Mouse (Mus musculus): Measurements from ENCODE around the gene Hmgn3. TPM values are rescaled to one million over a fixed set of nuclear protein-coding genes. Genes with fewer than 3 reads are reported as not detected.

Hmgn3 gene
- total and polyA plus RNA-seq, 3 experiments = not detected

DNA sequence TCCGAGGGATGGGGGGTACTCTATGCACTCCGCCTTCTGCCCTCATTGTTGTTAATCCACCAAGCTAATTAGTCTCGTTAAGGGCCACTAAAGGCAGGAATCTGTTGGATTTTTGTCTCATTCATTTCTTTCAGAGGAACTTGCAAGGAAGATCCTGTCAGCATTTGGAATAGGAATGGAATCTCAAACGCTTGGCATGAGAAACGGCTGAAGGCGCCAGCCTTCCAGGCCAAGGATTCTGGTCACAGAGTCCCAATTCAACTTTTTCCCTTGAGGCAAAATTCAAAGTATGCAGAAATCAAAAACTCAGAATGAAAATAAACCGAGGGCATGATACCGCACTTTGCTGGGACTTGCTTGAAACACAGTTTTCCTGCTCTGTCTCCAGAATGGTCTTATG, 48.7 kb downstream of the Hmgn3 start:
- Histone ChIP-seq H3K36me3 (ENCODE audit: control insufficient read depth in 1 of 2, insufficient read depth in 2 of 2, low read length in 2 of 2) (no peaks in the 10 kb centered on the region), H3K4me3 (ENCODE audit: control insufficient read depth in 1 of 2, insufficient read depth in 1 of 2, low read depth in 2 of 2, low read length in 2 of 2) (no peak overlapping the region), H3K9ac (ENCODE audit: control insufficient read depth, low read depth, low read length, poor library complexity, severe bottlenecking) (no peak overlapping the region), H3K27me3 (ENCODE audit: control insufficient read depth in 1 of 2, insufficient read depth in 2 of 2, low read length in 2 of 2) (no peaks in the 10 kb centered on the region), H3K4me1 (ENCODE audit: control insufficient read depth in 1 of 2, insufficient read depth in 2 of 2, low read length in 2 of 2) (no peaks in the 10 kb centered on the region), H3K79me2 (ENCODE audit: control insufficient read depth, insufficient read depth, low read length, poor library complexity) (no peaks in the 10 kb centered on the region), H3K27ac (ENCODE audit: control insufficient read depth, low read depth, low read length) (no peak overlapping the region), H3K9me3 (replicated peaks; ENCODE audit: insufficient read depth, low read length) (no peaks in the 10 kb centered on the region)
- TF ChIP-seq USF1 (IDR thresholded peaks at IDR 0.05; ENCODE audit: low read depth, low read length) (no peak), ZKSCAN1 (IDR thresholded peaks at IDR 0.05; ENCODE audit: low read depth, low read length) (no peak), NRF1 (IDR thresholded peaks at IDR 0.05; ENCODE audit: insufficient read depth, low read depth, low read length, poor library complexity, severe bottlenecking) (no peak), POLR2A (IDR thresholded peaks at IDR 0.05; ENCODE audit: control insufficient read depth in 1 of 2, insufficient read depth in 1 of 2, low read depth in 1 of 2, low read length in 2 of 2, poor library complexity in 1 of 2) (no peak), MAFK (IDR thresholded peaks at IDR 0.05; ENCODE audit: borderline replicate concordance, low read depth, low read length) (no peak), CTCF (IDR thresholded peaks at IDR 0.05 in 2 of 3, conservative IDR thresholded peaks at IDR 0.05 in 1 of 3; ENCODE audit: control insufficient read depth in 1 of 3, insufficient read depth in 1 of 3, low read depth in 2 of 3, low read length in 3 of 3, poor library complexity in 1 of 3, severe bottlenecking in 1 of 3) (no peak), MAZ (IDR thresholded peaks at IDR 0.05; ENCODE audit: low read depth, low read length) (no peak), MYB (IDR thresholded peaks at IDR 0.05; ENCODE audit: low read depth, low read length) (no peak), ZC3H11A (IDR thresholded peaks at IDR 0.05; ENCODE audit: low read depth, low read length) (no peak), JUND (IDR thresholded peaks at IDR 0.05; ENCODE audit: low read depth, low read length) (no peak), SMC3 (IDR thresholded peaks at IDR 0.05; ENCODE audit: low read depth, low read length) (no peak), KAT2A (conservative IDR thresholded peaks at IDR 0.05; ENCODE audit: low read depth, low read length) (no peak), MAX (IDR thresholded peaks at IDR 0.05; ENCODE audit: low read length) (no peak), BHLHE40 (IDR thresholded peaks at IDR 0.05; ENCODE audit: borderline replicate concordance, low read depth, low read length) (no peak), GABPA (IDR thresholded peaks at IDR 0.05; ENCODE audit: low read depth, low read length) (no peak), RAD21 (IDR thresholded peaks at IDR 0.05; ENCODE audit: low read depth, low read length) (no peak), TBP (IDR thresholded peaks at IDR 0.05; ENCODE audit: low read depth, low read length) (no peak)
- no peak for DNase-seq (ENCODE audit: low read depth, low spot score)

GRCm38 (mm10) chr9:83094649-83095336, 51.7 kb downstream of the Hmgn3 start:
- Histone ChIP-seq H3K27ac (ENCODE audit: control insufficient read depth, low read depth, low read length) (no peak overlapping the region), H3K79me2 (ENCODE audit: control insufficient read depth, insufficient read depth, low read length, poor library complexity) (no peaks in the 10 kb centered on the region), H3K36me3 (ENCODE audit: control insufficient read depth in 1 of 2, insufficient read depth in 2 of 2, low read length in 2 of 2) (no peaks in the 10 kb centered on the region), H3K9ac (ENCODE audit: control insufficient read depth, low read depth, low read length, poor library complexity, severe bottlenecking) (no peak overlapping the region), H3K4me1 (ENCODE audit: control insufficient read depth in 1 of 2, insufficient read depth in 2 of 2, low read length in 2 of 2) (no peaks in the 10 kb centered on the region), H3K9me3 (replicated peaks; ENCODE audit: insufficient read depth, low read length) (no peaks in the 10 kb centered on the region), H3K27me3 (ENCODE audit: control insufficient read depth in 1 of 2, insufficient read depth in 2 of 2, low read length in 2 of 2) (no peaks in the 10 kb centered on the region), H3K4me3 (ENCODE audit: control insufficient read depth in 1 of 2, insufficient read depth in 1 of 2, low read depth in 2 of 2, low read length in 2 of 2) (no peak overlapping the region)
- TF ChIP-seq ZNF384 (IDR thresholded peaks at IDR 0.05; ENCODE audit: low read depth, low read length) (no peak), TAL1 (IDR thresholded peaks at IDR 0.05; ENCODE audit: low read length) (no peak), BHLHE40 (IDR thresholded peaks at IDR 0.05; ENCODE audit: borderline replicate concordance, low read depth, low read length) (no peak), POLR2A (IDR thresholded peaks at IDR 0.05; ENCODE audit: control insufficient read depth in 1 of 2, insufficient read depth in 1 of 2, low read depth in 1 of 2, low read length in 2 of 2, poor library complexity in 1 of 2) (no peak), CTCF (IDR thresholded peaks at IDR 0.05 in 2 of 3, conservative IDR thresholded peaks at IDR 0.05 in 1 of 3; ENCODE audit: control insufficient read depth in 1 of 3, insufficient read depth in 1 of 3, low read depth in 2 of 3, low read length in 3 of 3, poor library complexity in 1 of 3, severe bottlenecking in 1 of 3) (no peak), EP300 (IDR thresholded peaks at IDR 0.05; ENCODE audit: low read depth in 1 of 2, low read length in 2 of 2) (no peak), NRF1 (IDR thresholded peaks at IDR 0.05; ENCODE audit: insufficient read depth, low read depth, low read length, poor library complexity, severe bottlenecking) (no peak), RAD21 (IDR thresholded peaks at IDR 0.05; ENCODE audit: low read depth, low read length) (no peak), MAX (IDR thresholded peaks at IDR 0.05; ENCODE audit: low read length) (no peak), GABPA (IDR thresholded peaks at IDR 0.05; ENCODE audit: low read depth, low read length) (no peak), MAZ (IDR thresholded peaks at IDR 0.05; ENCODE audit: low read depth, low read length) (no peak), MYB (IDR thresholded peaks at IDR 0.05; ENCODE audit: low read depth, low read length) (no peak), CHD1 (IDR thresholded peaks at IDR 0.05; ENCODE audit: low read depth, low read length) (no peak), TBP (IDR thresholded peaks at IDR 0.05; ENCODE audit: low read depth, low read length) (no peak), POLR2AphosphoS2 (IDR thresholded peaks at IDR 0.05; ENCODE audit: low read length) (no peak), ETS1 (IDR thresholded peaks at IDR 0.05; ENCODE audit: low read depth, low read length) (no peak)
- DNase-seq (ENCODE audit: low read depth, low spot score) = no peak

Data from MEL (cell line).